Mouse (Mus musculus): ENCODE measurements around the gene Dbnl. TPM values are rescaled to one million over a fixed set of nuclear protein-coding genes. Genes with fewer than 3 reads are reported as not detected.
A peak's percentile ranks its signal among the peaks of the same experiment; 100 is the strongest.
"Not testable (repeated sequence)": the region's sequence is repeated elsewhere in the genome, so short reads cannot be mapped to it uniquely, and the experiment has no call there.

Dbnl gene
- total RNA-seq, 2 experiments from 2014 or later = 10.7 to 11.2 TPM

DNA sequence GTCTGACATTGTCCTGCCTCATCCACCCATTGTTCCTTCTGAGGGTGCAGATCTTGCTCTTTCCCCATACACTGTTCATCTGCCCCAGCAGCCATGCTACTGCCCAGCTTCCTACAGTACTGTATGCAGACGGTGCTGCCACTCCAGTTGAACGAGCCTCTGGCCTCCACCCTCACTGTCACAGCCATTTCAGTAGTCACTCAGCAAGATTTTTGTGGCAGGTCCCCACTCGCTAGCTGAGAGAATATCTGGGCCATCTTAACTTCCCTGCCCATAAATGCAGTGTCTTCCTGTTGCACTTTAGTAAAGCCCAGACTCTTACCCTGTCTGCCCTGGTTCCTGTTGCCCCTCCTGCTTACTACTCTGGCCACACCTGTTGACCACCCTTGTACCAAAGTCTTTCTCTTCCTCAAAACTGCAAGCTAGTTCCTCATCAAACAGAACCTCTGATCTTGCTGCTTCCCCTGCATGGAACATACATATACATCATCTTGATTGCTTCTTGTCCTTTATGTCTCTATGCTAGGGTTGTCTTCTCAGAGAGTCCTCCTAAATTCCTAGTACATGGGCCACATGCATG, 1.6 kb downstream of the Dbnl start:
- intact Hi-C loops (cut with DNase I) = loop anchor here (5.0 kb wide), 1 partner anchor 303 kb away; no protein-coding TSS in a partner anchor
- no peak for DNase-seq

DNA sequence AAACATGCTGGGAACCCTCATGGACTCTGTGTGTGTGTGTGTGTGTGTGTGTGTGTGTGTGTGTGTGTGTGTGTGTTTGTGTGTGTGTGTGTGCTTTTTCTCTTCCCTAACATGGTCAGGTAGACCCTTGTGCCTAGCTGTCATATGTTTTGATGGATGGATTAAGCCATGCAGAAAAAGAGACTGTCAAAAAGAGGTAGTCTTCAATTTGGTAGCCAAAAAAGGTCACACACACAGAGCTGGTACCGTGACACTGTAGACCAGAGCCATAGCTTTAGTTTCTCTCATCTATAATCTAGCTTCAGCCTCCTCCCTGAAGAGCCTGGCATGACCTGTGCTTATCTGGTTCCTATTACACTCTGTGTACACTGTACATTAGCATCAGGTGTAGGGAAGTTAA, 2.1 kb downstream of the Dbnl start:
- intact Hi-C loops (cut with DNase I) = no loop called here

DNA sequence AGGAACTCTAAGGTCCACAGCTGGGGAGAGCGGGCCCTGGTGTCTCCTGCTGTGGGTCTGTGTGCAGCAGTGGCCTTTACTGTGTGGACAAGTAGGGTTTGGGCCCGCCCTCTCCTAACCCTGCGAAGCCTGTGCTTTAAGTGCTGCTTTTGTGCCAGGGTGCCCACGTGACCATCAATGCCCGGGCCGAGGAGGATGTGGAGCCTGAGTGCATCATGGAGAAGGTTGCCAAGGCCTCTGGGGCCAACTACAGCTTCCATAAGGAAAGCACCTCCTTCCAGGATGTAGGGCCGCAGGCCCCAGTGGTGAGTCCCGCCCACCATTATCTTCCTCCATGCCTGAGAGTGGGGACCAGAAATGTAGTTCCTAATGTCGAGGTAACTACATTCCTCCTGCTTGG, 7.0 kb downstream of the Dbnl start:
- no peak for DNase-seq
- intact Hi-C loops (cut with DNase I) = loop anchor here (2.0 kb wide), 1 partner anchor 92 kb away; no protein-coding TSS in a partner anchor

More for the DNA sequence above, 2.1 kb downstream of the Dbnl start:
- DNase-seq = no peak

DNA sequence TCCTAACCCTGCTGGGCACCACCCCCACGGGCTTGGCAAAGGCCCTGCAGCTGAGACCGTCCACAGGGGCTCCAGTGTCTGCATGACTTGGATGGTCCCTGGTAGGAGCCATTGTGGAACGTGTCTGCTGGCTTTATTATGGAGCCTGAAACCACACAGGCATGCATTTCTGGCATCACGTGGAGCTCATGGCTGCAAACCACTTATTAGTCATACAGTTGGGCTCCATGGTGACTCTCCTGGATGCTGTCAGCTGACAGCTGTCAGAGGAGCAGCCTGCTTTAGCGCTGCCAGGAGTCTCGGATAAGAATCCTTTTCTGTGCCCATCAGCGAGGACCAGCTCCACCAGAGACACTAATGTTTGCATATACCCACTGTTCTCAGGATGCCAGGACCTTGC, 7.4 kb downstream of the Dbnl start:
- DNase-seq = no peak
- intact Hi-C loops (cut with DNase I) = loop anchor here (2.0 kb wide), 1 partner anchor 91 kb away; no protein-coding TSS in a partner anchor

DNA sequence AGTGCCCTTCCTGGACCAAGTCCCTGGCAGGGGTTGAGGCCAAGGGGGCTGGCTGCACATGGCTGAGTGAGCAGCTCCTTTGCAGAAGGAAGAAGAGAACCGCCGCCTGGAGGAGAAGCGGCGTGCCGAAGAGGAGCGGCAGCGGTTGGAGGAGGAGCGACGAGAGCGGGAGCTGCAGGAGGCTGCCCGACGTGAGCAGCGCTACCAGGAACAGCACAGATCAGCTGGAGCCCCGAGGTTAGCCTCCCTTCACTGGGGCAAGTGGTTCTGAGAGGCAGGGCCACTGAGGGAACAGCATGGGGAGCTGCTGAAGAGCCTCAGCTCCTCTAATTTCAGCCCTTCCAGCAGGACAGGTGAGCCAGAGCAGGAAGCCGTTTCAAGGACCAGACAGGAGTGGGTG, 8.7 kb downstream of the Dbnl start:
- no peak for DNase-seq
- intact Hi-C loops (cut with DNase I) = no loop called here

DNA sequence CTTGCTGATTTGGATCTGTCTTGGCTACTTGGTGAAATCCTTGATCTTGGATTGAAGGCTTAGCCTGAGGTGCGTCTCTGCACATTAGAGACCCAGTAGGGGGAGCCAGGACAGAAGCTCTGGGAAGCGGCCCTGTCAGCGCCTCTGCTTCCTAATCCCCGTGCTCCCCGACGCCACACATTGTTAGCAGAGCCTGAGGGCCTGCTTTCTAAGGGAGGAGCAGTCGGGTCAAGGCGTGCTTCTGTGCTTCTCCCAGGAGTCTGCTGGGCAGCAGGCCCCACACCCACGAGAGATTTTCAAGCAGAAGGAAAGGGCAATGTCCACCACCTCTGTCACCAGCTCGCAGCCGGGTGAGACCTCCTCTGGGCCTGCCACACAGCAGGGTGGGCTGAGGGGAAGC, 9.1 kb downstream of the Dbnl start:
- DNase-seq = no peak
- intact Hi-C loops (cut with DNase I) = no loop called here

DNA sequence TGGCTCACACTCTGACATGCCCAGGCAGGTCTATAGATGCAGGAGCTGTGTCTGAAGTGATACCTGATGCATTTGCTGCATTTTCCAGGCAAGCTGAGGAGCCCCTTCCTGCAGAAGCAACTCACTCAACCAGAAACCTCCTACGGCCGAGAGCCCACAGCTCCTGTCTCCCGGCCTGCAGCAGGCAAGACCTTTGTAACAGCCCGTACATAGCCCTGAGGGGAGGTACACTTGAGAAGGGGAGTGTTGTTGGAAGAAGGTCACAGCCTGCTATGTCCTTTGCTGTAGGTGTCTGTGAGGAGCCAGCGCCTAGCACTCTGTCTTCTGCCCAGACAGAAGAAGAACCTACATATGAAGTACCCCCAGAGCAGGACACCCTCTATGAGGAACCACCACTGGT, 9.6 kb downstream of the Dbnl start:
- no peak for DNase-seq
- intact Hi-C loops (cut with DNase I) = no loop called here

DNA sequence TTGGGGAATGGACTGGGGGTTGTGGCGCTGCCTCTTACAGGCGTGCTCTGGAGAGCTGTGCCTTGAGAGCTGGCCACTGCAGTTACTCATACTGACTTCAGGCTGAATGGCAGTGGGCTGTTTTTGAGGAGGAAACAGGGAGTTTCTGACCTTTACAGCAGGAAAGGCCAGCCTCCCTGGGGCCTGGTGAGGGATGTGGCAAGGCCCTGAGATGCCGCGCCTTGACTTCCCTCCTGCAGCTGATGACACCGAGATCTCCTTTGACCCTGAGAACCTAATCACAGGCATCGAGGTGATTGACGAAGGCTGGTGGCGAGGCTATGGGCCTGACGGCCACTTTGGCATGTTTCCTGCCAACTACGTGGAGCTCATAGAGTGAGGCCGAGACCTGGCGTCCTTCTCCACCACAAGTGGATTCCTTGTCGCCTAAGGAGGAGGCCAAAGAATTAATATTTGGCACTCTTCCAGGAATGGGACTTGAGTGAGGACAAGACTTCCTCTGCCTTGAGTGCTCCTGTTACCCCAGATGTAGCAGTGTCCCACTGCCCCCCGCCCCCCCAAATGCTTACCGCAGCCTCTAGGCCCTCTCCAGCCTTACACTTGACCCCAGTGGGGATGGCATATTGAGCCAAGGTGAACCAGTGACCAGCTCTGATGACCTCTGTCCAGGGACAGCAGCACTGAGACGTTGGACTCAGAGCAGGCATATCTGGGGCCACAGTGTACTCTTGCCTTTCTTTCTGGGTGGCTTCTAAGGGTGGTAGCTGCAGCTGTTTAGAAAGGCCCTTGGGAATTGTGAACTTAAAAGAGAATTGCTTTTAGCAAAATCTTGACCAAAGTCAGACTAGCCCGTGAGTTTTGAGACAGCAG, 11.6 kb downstream of the Dbnl start:
- intact Hi-C loops (cut with DNase I) = loop anchor here (2.0 kb wide), 1 partner anchor 37 kb away; no protein-coding TSS in a partner anchor
- peak in 1 of 2 experiments; percentile 41 for DNase-seq

DNA sequence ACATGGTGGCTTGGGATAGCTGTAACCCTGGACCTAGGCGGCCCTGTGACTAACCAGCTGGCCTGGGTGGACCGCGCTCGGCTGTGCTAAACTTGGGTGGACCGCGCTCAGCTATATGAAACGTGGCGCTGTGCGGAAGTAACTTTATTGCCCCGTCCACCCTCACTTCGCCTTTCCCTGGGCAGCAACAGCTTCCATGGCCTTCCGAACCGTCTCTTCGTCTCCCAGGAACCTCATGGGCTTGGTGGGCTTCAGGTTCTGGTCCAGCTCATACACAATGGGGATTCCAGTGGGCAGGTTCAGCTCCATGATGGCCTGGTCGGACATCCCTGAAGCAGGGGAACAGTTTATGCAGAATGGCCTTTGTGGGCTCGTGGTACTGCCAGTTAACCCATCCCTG, 13.2 kb downstream of the Dbnl start:
- no peak for DNase-seq
- intact Hi-C loops (cut with DNase I) = loop anchor here (2.0 kb wide), 1 partner anchor 35 kb away; no protein-coding TSS in a partner anchor

DNA sequence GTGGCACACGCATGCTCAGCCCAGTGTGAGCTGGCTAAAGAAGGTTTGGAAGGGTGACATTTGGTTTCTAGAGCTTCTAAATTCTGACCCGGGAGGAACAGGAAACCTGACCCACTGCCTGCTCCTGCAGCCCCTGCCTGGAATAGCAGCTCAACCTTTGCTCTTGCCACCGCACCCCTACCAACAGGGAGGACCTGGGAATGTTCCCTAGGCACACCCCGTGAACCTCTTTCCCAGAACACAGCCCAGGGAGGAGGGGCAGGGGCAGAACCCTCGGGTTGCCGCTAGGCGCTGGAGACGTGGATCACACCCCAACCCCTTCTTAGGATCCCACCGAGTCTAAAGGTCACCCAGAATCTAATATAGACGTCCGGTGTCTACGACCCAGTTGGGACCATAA, 13.7 kb downstream of the Dbnl start:
- intact Hi-C loops (cut with DNase I) = no loop called here

DNA sequence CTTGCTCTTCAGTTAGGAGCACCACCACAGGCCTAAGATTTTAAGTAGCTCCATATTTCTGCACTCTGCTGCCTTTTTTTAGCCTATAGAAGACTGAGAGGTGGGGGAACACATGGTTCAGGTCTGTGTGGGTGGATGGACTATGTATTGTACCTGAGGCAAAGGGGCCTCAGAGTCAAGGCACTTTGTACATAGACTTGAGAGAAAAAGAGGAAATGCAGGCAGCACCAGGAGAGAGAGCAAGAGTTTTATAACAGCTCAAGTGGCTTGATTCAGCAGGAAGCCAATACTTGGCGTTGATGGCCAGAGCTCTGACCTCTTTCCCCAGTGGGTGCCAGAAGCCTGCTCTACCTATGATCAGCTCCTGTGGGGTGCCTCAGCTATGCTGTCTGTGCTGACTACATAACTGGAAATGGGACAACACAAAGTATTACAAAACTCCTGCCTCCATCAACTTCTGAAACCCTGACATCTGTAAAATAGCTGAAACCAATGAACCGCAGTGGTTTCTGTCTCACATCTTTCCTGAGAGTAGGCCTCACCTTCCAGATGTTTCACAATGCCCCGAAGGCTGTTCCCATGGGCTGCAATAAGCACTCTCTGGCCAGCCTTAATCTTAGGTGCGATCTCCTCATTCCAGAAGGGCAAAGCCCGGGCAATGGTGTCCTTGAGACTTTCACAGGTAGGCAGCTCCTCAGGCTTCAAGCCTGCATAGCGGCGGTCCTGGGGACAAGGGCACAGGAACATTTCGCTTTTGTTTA, 14.3 kb downstream of the Dbnl start:
- intact Hi-C loops (cut with DNase I) = no loop called here
- no peak for DNase-seq

More for the DNA sequence above, 13.7 kb downstream of the Dbnl start:
- DNase-seq = peak; percentile 58 to 65

DNA sequence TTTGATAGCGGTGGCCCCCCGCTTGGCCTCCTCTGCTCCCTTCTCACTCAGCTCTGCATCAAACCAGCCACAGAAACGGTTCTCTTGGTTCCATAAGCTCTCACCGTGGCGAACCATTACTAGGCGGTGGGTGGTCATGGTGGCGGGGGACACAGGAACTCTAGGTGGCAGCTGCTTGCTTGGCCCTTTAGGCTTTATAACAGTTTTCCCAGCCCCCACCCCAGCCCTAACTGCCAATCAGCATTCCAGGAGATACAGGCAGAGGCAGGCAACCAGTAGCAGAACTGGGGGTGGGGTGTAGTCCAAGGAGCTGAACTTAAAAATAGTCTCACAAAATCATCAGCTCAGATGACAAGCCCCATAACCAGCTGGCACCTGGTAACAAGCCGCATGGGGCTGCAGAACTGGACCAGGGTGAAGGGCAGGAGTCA, 15.3 kb downstream of the Dbnl start, which contains the start of gene Pgam2:
Gene Pgam2 (minus strand): TSS at position 183 of the 431 bp plus-strand sequence.
- peak; percentile 58 for DNase-seq
- intact Hi-C loops (cut with DNase I) = no loop called here

DNA sequence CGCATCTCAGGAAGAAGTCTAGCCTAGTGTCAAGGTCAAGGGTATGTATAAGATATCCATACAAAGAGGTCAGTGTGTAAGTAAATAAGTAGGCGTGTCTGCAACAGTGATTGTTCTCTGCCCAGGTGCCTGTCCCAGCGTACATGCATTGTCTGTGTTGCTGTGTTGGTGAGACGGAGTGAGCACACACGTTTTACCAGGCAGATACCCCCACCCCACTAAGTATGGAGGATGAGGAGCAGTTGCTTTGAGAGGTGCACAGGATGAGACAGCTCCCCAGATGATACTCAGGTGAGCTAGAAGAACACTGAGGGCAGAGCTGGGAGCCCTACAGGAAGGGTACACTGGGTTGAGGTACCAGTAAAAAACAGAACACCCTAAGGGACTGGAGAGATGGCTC, 15.9 kb downstream of the Dbnl start:
- no peak for DNase-seq
- intact Hi-C loops (cut with DNase I) = no loop called here

DNA sequence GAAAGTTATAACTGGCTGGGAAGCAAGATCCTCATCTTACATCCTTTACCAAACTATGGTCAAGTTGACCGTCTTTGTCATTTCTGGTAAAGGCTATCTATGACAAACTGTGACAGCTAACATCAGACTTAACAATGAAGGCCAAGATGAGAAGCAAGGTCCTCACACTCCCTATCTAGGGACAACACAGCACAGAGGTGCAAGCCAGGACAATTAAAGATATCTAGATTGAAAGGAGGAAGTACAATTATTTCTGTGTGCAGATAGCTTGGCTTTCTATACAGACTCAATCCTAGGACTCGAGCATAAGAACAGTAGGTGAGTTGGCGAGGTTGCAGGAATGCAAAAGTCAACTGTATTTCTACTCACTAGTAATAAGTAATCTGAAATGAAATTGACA, 17.4 kb downstream of the Dbnl start:
- no peak for DNase-seq
- intact Hi-C loops (cut with DNase I) = loop anchor here (2.0 kb wide), 1 partner anchor 23 kb away; no protein-coding TSS in a partner anchor

DNA sequence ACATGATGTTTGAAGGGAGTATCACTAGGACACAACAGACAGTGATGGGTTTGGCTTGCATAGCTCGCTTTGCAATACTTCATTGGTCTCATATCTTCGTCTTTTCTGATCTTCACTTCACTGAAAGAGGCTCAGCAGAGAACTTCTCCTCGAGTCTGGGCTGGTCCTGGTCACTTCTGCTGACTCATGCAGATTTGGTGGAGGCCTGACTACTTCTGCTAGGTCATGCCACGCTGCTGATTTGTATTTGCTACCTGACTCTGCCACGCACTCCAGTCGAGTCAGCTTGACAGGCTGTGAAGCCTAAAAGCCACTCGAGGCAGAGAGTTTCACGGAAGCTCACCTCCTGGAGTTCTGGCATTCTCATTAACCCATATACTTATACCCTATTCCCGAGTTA, 19.7 kb downstream of the Dbnl start:
- intact Hi-C loops (cut with DNase I) = loop anchor here (2.0 kb wide), 1 partner anchor 21 kb away; no protein-coding TSS in a partner anchor
- DNase-seq = no peak

DNA sequence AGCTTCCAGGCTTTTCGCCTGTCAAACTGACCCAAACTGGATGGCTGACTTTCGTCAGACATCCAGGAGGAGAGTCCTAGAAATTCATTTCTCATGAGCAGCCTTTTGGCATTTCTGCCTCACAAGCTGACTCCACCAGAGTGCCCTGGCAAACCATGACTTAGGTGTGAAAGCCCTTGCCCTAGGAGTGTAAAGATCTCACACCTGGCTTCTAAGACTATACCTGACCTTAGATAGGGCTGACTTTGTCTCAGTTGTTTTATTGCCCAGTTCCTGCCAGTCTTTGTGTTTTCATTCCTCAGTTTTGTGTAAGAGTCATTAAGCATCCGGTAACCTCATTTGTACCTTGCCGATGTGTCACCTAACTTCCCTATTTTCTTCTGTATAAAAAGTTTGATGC, 21.2 kb downstream of the Dbnl start:
- DNase-seq; intact Hi-C loops (cut with DNase I): not testable (repeated sequence)

DNA sequence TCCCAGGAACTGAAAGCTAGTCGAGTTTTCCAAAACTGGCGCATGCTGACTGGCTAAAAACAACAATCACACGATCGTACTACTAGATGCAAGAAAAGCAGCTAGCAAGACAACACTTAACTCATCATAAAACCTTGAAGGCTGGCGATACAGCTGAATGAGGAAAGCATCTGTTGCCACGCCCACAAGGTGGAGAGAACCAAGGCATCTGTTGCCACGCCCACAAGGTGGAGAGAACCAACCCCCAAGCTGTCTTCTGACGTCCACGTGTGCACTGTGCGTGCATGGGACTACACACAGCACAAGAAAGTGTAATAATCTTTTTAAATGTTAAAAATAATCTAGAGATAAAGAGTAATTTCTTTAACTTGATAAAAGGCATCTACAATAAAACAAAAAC, 25.1 kb downstream of the Dbnl start:
- intact Hi-C loops (cut with DNase I) = no loop called here
- DNase-seq = no peak

DNA sequence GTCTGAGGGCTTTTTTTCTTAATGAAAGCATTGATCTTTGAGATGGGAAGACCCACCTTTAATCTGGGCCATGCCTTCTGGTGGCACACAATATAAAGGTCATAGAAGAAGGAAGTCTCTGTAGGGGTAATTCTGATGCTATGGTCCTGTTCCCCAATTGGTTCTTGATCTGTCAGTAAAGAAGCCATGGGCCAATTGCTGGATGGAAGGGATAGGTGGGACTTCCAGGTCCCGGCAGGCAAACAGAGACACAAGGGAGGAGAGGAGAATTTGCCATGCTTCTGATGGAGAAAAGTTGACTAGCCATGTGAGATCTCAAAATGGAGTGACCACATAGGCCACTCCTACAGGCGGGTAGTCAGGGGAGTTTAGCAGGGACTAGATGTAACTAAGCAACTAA, 30.9 kb downstream of the Dbnl start:
- DNase-seq = no peak
- intact Hi-C loops (cut with DNase I) = no loop called here

DNA sequence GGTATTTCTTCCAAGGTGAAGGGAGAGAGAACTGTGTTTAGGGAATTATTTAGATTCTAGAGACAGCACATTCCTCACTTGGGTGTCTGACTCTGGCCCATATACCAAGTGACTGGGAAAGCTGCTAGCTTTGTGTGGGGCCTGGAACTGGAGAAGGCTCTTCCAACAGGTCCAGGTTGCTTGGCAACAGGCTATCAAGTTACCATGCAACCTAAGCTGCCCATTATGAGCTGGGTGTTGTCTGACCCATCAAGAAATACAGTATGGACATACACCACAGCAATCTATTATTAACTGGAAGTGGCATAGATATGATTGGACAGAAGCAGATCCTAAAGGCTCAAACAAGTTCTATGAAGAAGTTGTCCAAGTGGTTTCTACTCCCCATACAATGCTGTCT, 37.1 kb downstream of the Dbnl start:
- intact Hi-C loops (cut with DNase I) = no loop called here

DNA sequence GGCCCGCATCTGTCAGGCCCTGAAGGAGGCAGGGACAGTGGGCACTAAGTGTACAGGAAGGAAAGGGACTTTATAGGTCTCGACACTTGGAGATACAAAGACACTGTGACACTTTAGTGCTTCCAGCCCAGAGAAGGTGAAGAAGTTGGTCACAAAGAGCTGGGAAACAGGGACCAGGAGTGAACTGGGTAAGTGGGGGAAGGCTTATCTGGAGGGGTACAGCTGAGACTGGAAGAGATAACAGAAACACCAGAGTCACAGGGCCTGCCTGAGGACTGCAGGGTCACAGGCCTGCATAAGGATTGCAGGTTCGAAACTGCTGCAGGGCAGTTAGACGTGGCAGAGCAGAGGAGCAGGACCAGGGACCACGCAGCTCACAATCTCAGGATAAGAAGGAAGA, 39.6 kb downstream of the Dbnl start:
- intact Hi-C loops (cut with DNase I) = loop anchor here (2.0 kb wide), 1 partner anchor 21 kb away; no protein-coding TSS in a partner anchor
- DNase-seq = no peak

More for the DNA sequence above, 37.1 kb downstream of the Dbnl start:
- DNase-seq = no peak
